Comparison of ENCODE assay signal across 8 mouse cellular contexts in genomic region chr11:116586801-116587631, GRCm38 (mm10). TPM values are rescaled to one million over a fixed set of nuclear protein-coding genes. Genes with fewer than 3 reads are reported as not detected.
DNase-seq lines count a peak whose midpoint lies in the region.

No protein-coding gene starts in this region.

- peak; percentile 74 to 91 for DNase-seq in adrenal gland, adult (ENCODE audit: inconsistent age in 2 of 2, low spot score in 1 of 2)
- peak; percentile 79 to 83 for DNase-seq in cerebellum, postnatal 36 days
- DNase-seq in gastrocnemius, postnatal 14 days, result peak; percentile 63
- DNase-seq in induced T-regulatory cell, adult 2 months (ENCODE audit: low read depth), result peak; percentile 89
- DNase-seq in left cerebral cortex, postnatal 10 days (ENCODE audit: extremely low spot score in 1 of 2, low spot score in 2 of 2), result peak; percentile 46 to 66
- peak; percentile 68 for DNase-seq in right cerebral cortex, postnatal 14 days
- no peak for DNase-seq in Muller cell, postnatal 12 days (ENCODE audit: inconsistent ontology term)

- intact Hi-C loops in gastrocnemius, postnatal 14 days (cut with DNase I; ENCODE audit: low total_unique reads), result loop anchor here (2.0 kb wide), 1 partner anchor 42 kb away; no protein-coding TSS in a partner anchor
- intact Hi-C loops in left cerebral cortex, postnatal 10 days (cut with DNase I), result loop anchor here (5.0 kb wide), 1 partner anchor 40 kb away; the partner anchor contains the start of gene Rhbdf2

- peaks cover 3% of the 10 kb centered on the region for H3K36me3 ChIP-seq in megakaryocyte, embryonic 14.5 days (replicated peaks; ENCODE audit: low read length)

- no peaks in the 10 kb centered on the region for H3K9me3 ChIP-seq in megakaryocyte, embryonic 14.5 days

- H3K4me1 ChIP-seq in megakaryocyte, embryonic 14.5 days, result peaks cover 41% of the 10 kb centered on the region

- peaks cover 66% of the 10 kb centered on the region for H3K27me3 ChIP-seq in megakaryocyte, embryonic 14.5 days (replicated peaks)

- H3K4me3 ChIP-seq in megakaryocyte, embryonic 14.5 days (replicated peaks), result peak overlapping the region; percentile 57

RNA-seq across cellular contexts. Expression of gene Aanat, which starts 0.8 kb away (rescaled TPM):
- total RNA-seq in gastrocnemius, postnatal 14 days (2021), result not detected
- total RNA-seq in left cerebral cortex, postnatal 10 days (2021), result 1 to 10 TPM; 1.0 to 1.6 TPM
- 0.21 and 2.2 TPM in 2 replicates for polyA plus RNA-seq in megakaryocyte, embryonic 14.5 days (2012; ENCODE audit: insufficient read depth, low replicate concordance)

RNA-seq across cellular contexts. Expression of gene Ube2o, which starts 5.8 kb away (rescaled TPM):
- total RNA-seq in gastrocnemius, postnatal 14 days (2021), result 10 to 100 TPM; 23.4 to 25.6 TPM
- 100 to 1,000 TPM; 136 to 140 TPM for total RNA-seq in left cerebral cortex, postnatal 10 days (2021)
- polyA plus RNA-seq in megakaryocyte, embryonic 14.5 days (2012; ENCODE audit: insufficient read depth, low replicate concordance), result 67.5 and 115 TPM in 2 replicates

RNA-seq across cellular contexts. Expression of gene Rhbdf2, which starts 39.8 kb away (rescaled TPM):
- total RNA-seq in gastrocnemius, postnatal 14 days (2021), result 1 to 10 TPM; 5.9 to 9.0 TPM
- 1 to 10 TPM in 1 of 2 experiments, under 1 TPM in 1; 0.95 to 1.1 TPM for total RNA-seq in left cerebral cortex, postnatal 10 days (2021)
- polyA plus RNA-seq in megakaryocyte, embryonic 14.5 days (2012; ENCODE audit: insufficient read depth, low replicate concordance), result 22.9 and 66.2 TPM in 2 replicates

RNA-seq across cellular contexts. Expression of gene Sphk1, which starts 56.3 kb away (rescaled TPM):
- total RNA-seq in gastrocnemius, postnatal 14 days (2021), result 1 to 10 TPM; 1.6 to 2.6 TPM
- total RNA-seq in left cerebral cortex, postnatal 10 days (2021), result 1 to 10 TPM; 4.3 to 5.2 TPM
- 0.10 and 3.5 TPM in 2 replicates for polyA plus RNA-seq in megakaryocyte, embryonic 14.5 days (2012; ENCODE audit: insufficient read depth, low replicate concordance)

Comparison
In these comparisons a context has a peak if more than half of its experiments do, and no peak if none do; other contexts are left out.
1. RNA of gene Ube2o, which starts 5.8 kb away (total RNA-seq): 136 to 140 TPM in left cerebral cortex, postnatal 10 days; 23.4 to 25.6 TPM in gastrocnemius, postnatal 14 days; every median in the first group is over 4 times any median in the second.